Mouse (Mus musculus): ENCODE data around the gene Ndc80. TPM values are rescaled to one million over a fixed set of nuclear protein-coding genes. Genes with fewer than 3 reads are reported as not detected.

Ndc80 gene
- polyA plus RNA-seq, 1 experiment from 2014 or later: 50.4 TPM

DNA sequence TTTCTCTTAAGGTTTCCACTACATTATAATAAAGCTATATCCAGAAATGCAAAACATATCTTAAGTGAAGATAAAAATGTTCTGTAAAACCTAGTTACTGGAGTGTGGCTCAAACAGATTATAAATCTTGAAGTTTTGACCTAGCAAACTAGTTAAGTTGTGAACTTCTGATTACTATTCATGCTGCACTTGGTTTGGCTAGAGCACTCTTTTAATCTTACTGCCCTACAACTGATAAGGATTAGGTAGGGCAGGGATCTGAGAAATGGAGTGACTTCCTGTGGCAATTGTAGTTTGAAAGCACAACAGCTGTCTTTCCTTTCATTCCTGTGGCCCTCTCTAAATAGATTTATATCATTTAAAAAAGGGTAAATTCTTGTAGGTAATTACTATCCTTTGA is 1.4 kb upstream of the Ndc80 start:
- ATAC-seq (replicated peaks; ENCODE audit: low FRiP score) (no peak), DNase-seq (ENCODE audit: low spot score) (no peak)
- Histone ChIP-seq H3K4me2 (no peak overlapping the region), H3K4me3 (ENCODE audit: low read depth, low read length) (no peak overlapping the region), H3K27ac (ENCODE audit: low read depth, low read length) (no peak overlapping the region), H3K27me3 (replicated peaks; ENCODE audit: control insufficient read depth, insufficient read depth, low read length) (no peaks in the 10 kb centered on the region), H3K9ac (ENCODE audit: low read depth, low read length) (no peak overlapping the region), H3K36me3 (ENCODE audit: control insufficient read depth, insufficient read depth, low read length) (0 out of 2 replicates have a peak, but pooled peaks cover 2% of the 10 kb centered on the region), H3K9me3 (ENCODE audit: control insufficient read depth, low read length) (no peaks in the 10 kb centered on the region), H3K4me1 (replicated peaks; ENCODE audit: control insufficient read depth, insufficient read depth, low read length) (peaks cover 5% of the 10 kb centered on the region; the same call in 1 of the 2 replicates)

DNA sequence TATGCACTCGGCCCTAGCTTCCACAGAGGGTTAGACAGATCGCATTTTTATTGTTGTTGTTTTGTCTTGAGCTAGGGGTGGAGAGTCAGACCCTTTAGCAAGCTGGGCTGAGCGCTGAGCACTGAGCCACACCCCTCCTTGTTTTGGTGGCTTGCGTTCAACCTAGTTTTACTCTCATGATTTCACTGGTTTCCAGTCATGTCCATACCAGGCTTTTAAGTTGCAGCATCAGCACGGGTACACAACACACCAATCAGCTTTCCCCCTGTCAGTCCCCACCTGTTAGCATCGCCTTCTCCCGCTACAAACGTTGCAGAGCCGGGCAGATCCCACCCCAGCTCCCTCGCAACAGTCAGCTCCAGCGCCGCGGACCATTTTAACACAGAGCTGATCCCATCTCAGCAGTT is 352 bp downstream of the Ndc80 start:
- 0% methylated on average over 13 of the region's 13 CpGs for WGBS

DNA sequence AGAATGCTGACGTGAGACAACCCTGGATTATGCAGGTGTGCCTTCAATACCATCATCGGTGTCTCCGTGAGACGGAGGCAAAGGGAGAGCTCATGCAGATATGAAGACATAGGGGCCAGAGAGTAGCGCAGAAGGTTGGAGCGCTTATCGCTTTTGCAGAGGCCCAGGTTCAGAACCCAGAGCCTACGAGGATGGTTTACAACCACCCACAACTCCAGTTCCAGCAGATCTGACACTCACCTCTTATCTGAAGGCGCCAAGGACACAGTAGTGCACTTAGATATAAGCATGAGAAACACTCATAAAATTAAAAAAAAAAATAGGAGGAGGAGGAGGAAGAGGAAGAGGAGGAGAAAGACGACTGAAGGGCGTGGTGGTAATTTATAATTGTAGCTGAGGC is 16.4 kb downstream of the Ndc80 start:
- H3K4me1 ChIP-seq (replicated peaks; ENCODE audit: control insufficient read depth, insufficient read depth, low read length): 0 out of 2 replicates have a peak, but pooled peaks cover 3% of the 10 kb centered on the region

More for the DNA sequence above, 352 bp downstream of the Ndc80 start:
- peak overlapping the region; percentile 95 for H3K27ac ChIP-seq (ENCODE audit: low read depth, low read length)
- H3K4me1 ChIP-seq (replicated peaks; ENCODE audit: control insufficient read depth, insufficient read depth, low read length): peaks cover 5% of the 10 kb centered on the region; the same call in 1 of the 2 replicates
- H3K36me3 ChIP-seq (ENCODE audit: control insufficient read depth, insufficient read depth, low read length): 0 out of 2 replicates have a peak, but pooled peaks cover 2% of the 10 kb centered on the region
- H3K4me3 ChIP-seq (ENCODE audit: low read depth, low read length): peak overlapping the region; percentile 81
- peak overlapping the region; percentile 77 for H3K9ac ChIP-seq (ENCODE audit: low read depth, low read length)
- no peaks in the 10 kb centered on the region for H3K27me3 ChIP-seq (replicated peaks; ENCODE audit: control insufficient read depth, insufficient read depth, low read length)
- peak overlapping the region; percentile 68 for H3K4me2 ChIP-seq
- DNase-seq (ENCODE audit: low spot score) (no peak), ATAC-seq (replicated peaks; ENCODE audit: low FRiP score) (peak; percentile 70)
- no peaks in the 10 kb centered on the region for H3K9me3 ChIP-seq (ENCODE audit: control insufficient read depth, low read length)

DNA sequence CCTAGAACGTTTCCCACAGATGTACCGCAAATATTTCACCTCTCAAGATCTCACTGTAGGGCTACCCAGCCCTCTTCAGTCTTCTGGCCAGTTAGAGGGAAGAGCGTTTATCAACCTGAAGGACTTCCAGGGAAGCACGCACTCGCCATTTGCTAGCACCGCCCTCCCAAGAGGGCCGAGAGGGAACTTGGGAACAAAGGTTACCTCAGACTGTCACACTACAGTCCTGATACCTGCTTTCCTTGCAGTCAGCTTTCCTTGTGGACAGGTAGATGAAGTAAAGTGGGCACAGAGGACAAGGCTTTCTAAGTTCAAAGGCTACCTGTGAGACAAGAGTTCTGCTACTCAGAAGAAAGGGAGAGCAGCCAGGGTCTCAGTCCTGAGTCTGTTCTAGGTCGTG is 19.8 kb downstream of the Ndc80 start:
- H3K4me1 ChIP-seq (replicated peaks; ENCODE audit: control insufficient read depth, insufficient read depth, low read length): 0 out of 2 replicates have a peak, but pooled peaks cover 3% of the 10 kb centered on the region
- 87% methylated on average over 8 of the region's 8 CpGs for WGBS
- H3K4me3 ChIP-seq (ENCODE audit: low read depth, low read length): no peak overlapping the region
- DNase-seq (ENCODE audit: low spot score) (no peak), ATAC-seq (replicated peaks; ENCODE audit: low FRiP score) (no peak)
- H3K4me2 ChIP-seq: no peak overlapping the region
- H3K9me3 ChIP-seq (ENCODE audit: control insufficient read depth, low read length): no peaks in the 10 kb centered on the region
- no peaks in the 10 kb centered on the region for H3K27me3 ChIP-seq (replicated peaks; ENCODE audit: control insufficient read depth, insufficient read depth, low read length)
- H3K27ac ChIP-seq (ENCODE audit: low read depth, low read length): no peak overlapping the region
- no peak overlapping the region for H3K9ac ChIP-seq (ENCODE audit: low read depth, low read length)
- H3K36me3 ChIP-seq (ENCODE audit: control insufficient read depth, insufficient read depth, low read length): peaks cover 34% of the 10 kb centered on the region

More for the DNA sequence above, 16.4 kb downstream of the Ndc80 start:
- H3K9ac ChIP-seq (ENCODE audit: low read depth, low read length): no peak overlapping the region
- ATAC-seq (replicated peaks; ENCODE audit: low FRiP score): peak; percentile 91
- no peak overlapping the region for H3K4me3 ChIP-seq (ENCODE audit: low read depth, low read length)
- 82% methylated on average over 11 of the region's 11 CpGs for WGBS
- H3K27ac ChIP-seq (ENCODE audit: low read depth, low read length): no peak overlapping the region
- no peak for DNase-seq (ENCODE audit: low spot score)
- no peaks in the 10 kb centered on the region for H3K27me3 ChIP-seq (replicated peaks; ENCODE audit: control insufficient read depth, insufficient read depth, low read length)
- peaks cover 28% of the 10 kb centered on the region for H3K36me3 ChIP-seq (ENCODE audit: control insufficient read depth, insufficient read depth, low read length)
- no peak overlapping the region for H3K4me2 ChIP-seq
- no peaks in the 10 kb centered on the region for H3K9me3 ChIP-seq (ENCODE audit: control insufficient read depth, low read length)

DNA sequence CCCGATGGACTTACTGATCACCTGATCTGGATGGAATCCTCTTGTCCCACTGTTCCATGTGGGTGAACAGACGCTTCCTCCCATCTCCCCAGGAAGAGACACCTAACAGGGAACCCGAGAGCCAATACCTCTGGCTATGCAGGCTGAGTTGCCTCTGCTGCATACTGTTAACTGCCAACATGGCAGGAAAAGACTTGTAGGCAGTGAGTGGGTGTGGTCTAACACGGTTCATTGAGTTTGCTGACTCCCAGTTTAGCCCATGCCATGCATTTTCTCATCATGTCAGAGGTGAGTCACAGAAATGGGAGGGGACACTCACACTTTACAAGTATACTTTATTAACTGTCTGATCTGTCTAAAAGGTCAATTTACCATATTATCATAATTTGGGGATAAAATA is 30.9 kb downstream of the Ndc80 start:
- ATAC-seq (replicated peaks; ENCODE audit: low FRiP score): no peak
- H3K36me3 ChIP-seq (ENCODE audit: control insufficient read depth, insufficient read depth, low read length): peaks cover 28% of the 10 kb centered on the region
- no peak overlapping the region for H3K9ac ChIP-seq (ENCODE audit: low read depth, low read length)
- no peak for DNase-seq (ENCODE audit: low spot score)
- no peak overlapping the region for H3K4me2 ChIP-seq
- 87% methylated on average over 4 of the region's 4 CpGs for WGBS
- H3K4me1 ChIP-seq (replicated peaks; ENCODE audit: control insufficient read depth, insufficient read depth, low read length): peaks cover 9% of the 10 kb centered on the region
- no peak overlapping the region for H3K27ac ChIP-seq (ENCODE audit: low read depth, low read length)
- no peaks in the 10 kb centered on the region for H3K27me3 ChIP-seq (replicated peaks; ENCODE audit: control insufficient read depth, insufficient read depth, low read length)
- no peaks in the 10 kb centered on the region for H3K9me3 ChIP-seq (ENCODE audit: control insufficient read depth, low read length)
- no peak overlapping the region for H3K4me3 ChIP-seq (ENCODE audit: low read depth, low read length)

DNA sequence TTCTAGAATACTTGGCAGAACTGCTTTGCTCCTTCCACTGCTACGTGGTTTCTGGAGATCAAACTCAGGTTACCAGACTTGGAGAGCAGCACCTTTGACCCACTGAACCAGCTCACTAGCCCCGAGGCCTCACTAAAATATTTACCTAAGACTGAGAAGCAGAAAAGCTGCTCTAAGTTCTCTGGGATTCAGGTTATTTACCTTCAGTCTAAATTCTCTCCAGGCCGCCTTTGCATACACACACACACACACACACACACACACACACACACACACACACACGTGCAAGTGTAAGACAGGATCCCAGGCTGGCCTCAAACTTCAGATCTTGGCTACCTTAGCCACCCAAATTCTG is 35.3 kb downstream of the Ndc80 start:
- Histone ChIP-seq H3K9me3 (ENCODE audit: control insufficient read depth, low read length) (no peaks in the 10 kb centered on the region), H3K4me3 (ENCODE audit: low read depth, low read length) (no peak overlapping the region), H3K27me3 (replicated peaks; ENCODE audit: control insufficient read depth, insufficient read depth, low read length) (no peaks in the 10 kb centered on the region), H3K4me1 (replicated peaks; ENCODE audit: control insufficient read depth, insufficient read depth, low read length) (peaks cover 15% of the 10 kb centered on the region), H3K27ac (ENCODE audit: low read depth, low read length) (peak overlapping the region; percentile 83), H3K4me2 (peak overlapping the region; percentile 50), H3K36me3 (ENCODE audit: control insufficient read depth, insufficient read depth, low read length) (peaks cover 4% of the 10 kb centered on the region), H3K9ac (ENCODE audit: low read depth, low read length) (peak overlapping the region; percentile 46; the same call in 1 of the 2 replicates)
- ATAC-seq (replicated peaks; ENCODE audit: low FRiP score) (no peak; the same call in 1 of the 2 replicates), DNase-seq (ENCODE audit: low spot score) (no peak)
- 51% methylated on average over 4 of the region's 4 CpGs for WGBS

DNA sequence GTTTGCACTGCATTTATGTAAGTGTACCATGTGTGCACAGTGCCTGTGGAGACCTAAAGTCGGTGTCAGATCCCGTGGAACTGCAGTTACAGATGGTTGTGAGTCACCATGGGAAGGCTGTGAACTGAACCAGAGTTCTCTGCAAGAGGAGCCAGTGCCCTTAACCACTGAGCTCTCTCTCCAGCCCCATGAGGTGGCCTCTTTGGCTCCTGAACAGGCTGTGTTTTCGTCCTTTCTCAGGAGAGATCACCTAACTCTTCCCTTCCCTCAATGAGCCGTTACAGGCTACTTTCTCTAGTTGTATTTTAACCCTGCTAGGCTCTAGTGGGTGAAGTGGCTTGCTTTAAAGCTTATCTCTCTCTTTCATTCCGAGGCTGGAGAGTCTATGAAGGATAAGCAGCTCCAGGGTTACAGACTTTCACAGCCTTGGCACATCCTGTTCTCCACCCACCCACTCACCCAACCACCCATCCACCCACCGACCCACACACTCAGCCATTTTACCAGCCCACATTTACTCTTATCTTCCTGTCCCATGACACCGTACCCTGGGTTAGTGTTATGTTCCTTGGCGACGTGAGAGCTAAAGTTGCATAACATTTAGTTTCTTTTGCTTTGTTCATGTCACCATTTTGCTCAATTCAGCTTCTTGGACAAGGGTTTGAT is 35.9 kb downstream of the Ndc80 start:
- Histone ChIP-seq H3K4me3 (ENCODE audit: low read depth, low read length) (no peak overlapping the region), H3K27me3 (replicated peaks; ENCODE audit: control insufficient read depth, insufficient read depth, low read length) (no peaks in the 10 kb centered on the region), H3K36me3 (ENCODE audit: control insufficient read depth, insufficient read depth, low read length) (peaks cover 4% of the 10 kb centered on the region), H3K4me2 (peak overlapping the region; percentile 50), H3K9me3 (ENCODE audit: control insufficient read depth, low read length) (no peaks in the 10 kb centered on the region), H3K9ac (ENCODE audit: low read depth, low read length) (peak overlapping the region; percentile 46; the same call in 1 of the 2 replicates), H3K27ac (ENCODE audit: low read depth, low read length) (peak overlapping the region; percentile 83), H3K4me1 (replicated peaks; ENCODE audit: control insufficient read depth, insufficient read depth, low read length) (peaks cover 19% of the 10 kb centered on the region)
- 42% methylated on average over 9 of the region's 9 CpGs for WGBS
- DNase-seq (ENCODE audit: low spot score): peak; percentile 37
- ATAC-seq (replicated peaks; ENCODE audit: low FRiP score): peak; percentile 84

DNA sequence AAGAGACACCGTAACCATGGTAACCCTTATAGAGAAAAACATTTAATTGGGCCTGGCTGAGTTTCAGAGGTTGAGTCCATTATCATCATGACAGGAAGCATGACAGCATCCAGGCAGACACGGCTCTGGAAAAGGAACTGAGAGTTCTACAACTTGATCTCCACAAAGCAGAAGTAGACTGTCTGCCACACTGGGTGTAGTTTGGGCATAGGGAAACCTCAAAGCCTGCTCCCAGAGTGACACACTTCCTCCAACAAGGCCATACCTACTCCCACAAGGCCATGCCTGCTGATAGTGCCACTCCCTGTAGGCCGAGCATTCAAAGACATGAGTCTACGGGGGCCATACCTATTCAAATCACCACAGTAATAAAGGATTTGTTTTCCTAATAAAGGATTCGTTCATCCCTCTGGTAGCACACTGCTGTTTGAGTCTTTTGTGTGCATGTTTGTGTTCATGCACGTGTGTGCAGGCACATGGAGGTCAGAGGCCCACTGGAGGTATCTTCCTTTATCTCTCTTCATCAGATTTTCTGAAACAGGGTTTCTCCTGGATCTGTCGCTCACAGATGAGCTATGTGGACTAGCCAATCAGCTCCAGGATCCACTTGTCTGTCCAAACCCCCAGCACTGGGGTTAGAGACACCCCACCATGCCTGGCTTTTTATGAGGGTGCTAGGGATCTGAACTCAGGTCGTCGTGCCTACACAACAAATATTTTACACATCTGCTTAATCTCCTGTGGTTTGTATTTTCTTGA is 36.8 kb downstream of the Ndc80 start:
- Histone ChIP-seq H3K4me2 (no peak overlapping the region), H3K36me3 (ENCODE audit: control insufficient read depth, insufficient read depth, low read length) (peaks cover 3% of the 10 kb centered on the region), H3K9me3 (ENCODE audit: control insufficient read depth, low read length) (no peaks in the 10 kb centered on the region), H3K27me3 (replicated peaks; ENCODE audit: control insufficient read depth, insufficient read depth, low read length) (no peaks in the 10 kb centered on the region), H3K9ac (ENCODE audit: low read depth, low read length) (no peak overlapping the region), H3K4me1 (replicated peaks; ENCODE audit: control insufficient read depth, insufficient read depth, low read length) (peaks cover 22% of the 10 kb centered on the region), H3K27ac (ENCODE audit: low read depth, low read length) (peak overlapping the region; percentile 83), H3K4me3 (ENCODE audit: low read depth, low read length) (no peak overlapping the region)
- ATAC-seq (replicated peaks; ENCODE audit: low FRiP score): peak; percentile 30; the same call in 1 of the 2 replicates
- WGBS: 66% methylated on average over 9 of the region's 9 CpGs
- no peak for DNase-seq (ENCODE audit: low spot score)
